Mouse (Mus musculus): ENCODE results near the gene Glul.
"Not testable (repeated sequence)": the region's sequence is repeated elsewhere in the genome, so short reads cannot be mapped to it uniquely, and the experiment has no call there.

Gene Glul

GRCm38 (mm10) chr1:153899731-153900380 is at the start of gene Glul, which contains the start of gene Teddm2:
Gene Glul (plus strand): TSS chr1:153899944.
Gene Teddm2 (minus strand): TSS chr1:153900228.
- DNase-seq = peak; percentile 99

- not testable (repeated sequence) for DNase-seq
Observed at GRCm38 (mm10) chr1:153852696-153853095, 47.0 kb upstream of the Glul start.

DNA sequence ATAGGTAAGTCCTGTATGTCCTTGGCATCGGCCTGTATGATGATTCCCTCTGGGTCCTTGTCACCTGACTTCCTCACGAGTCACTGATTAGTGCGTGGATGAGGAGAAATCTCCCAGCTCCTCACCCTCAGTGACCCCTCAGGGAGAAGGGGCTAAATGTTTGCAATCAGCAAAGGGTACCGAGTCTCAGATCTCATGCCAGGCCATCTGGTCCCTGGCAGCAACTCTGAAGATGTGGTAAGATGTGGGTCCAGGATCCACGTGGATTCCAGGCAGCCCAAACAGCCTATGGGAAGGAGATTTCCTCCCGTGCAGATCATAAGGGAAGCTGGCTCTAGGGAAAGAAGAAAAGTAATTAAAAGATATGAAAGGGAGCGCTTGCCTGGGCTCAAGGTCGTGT is 43.8 kb upstream of the Glul start:
- DNase-seq = no peak

DNA sequence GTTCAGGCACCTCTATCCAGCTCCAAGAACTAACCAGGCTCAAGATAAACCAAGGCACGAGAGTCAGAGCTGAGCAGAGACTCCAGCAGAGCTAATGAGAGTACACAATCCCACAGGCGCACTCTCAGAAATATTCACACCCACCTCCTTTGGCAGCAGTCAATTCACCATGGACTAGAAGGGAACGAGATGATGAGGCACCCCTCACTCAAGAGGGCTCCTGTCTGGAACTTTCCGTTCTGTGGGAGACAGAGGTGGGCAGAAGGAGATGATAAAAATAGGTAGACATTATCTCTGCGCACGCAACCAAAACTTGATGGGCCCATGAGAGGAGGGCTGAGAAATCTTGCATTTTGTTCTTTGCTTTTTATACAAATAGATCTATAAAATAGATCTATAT is 25.7 kb upstream of the Glul start, which contains the start of gene Teddm1b:
Teddm1b (plus strand) TSS at position 301 of the 400 bp plus-strand sequence.
- no peak for DNase-seq

GRCm38 (mm10) chr1:153880391-153880790 is 19.4 kb upstream of the Glul start:
- DNase-seq = not testable (repeated sequence)

- DNase-seq = no peak
Observed at GRCm38 (mm10) chr1:153886024-153886633, 13.6 kb upstream of the Glul start.

GRCm38 (mm10) chr1:153890121-153890520 is 9.6 kb upstream of the Glul start:
- DNase-seq = no peak

DNA sequence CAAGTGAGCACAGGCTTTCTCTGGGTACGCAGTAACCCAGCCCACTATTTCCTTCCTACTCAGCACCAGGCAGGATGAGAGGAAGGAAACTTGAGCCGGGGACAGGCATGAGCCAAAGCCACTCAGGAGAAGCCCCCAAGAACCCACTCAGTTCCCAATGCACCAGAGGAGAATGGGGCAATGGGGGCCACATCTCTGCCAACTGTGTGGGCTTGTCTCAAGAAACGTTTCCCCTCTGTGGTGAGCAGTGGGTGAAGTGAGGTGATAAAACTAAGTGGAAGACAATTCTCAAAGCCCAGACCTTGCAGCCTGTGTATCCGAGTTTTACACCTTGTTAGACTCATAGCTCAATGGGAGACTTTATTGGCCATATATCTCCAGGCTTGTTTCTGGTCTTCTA is 8.3 kb upstream of the Glul start, which contains the start of gene Teddm1a:
Teddm1a (plus strand) TSS at position 301 of the 400 bp plus-strand sequence.
- no peak for DNase-seq

DNA sequence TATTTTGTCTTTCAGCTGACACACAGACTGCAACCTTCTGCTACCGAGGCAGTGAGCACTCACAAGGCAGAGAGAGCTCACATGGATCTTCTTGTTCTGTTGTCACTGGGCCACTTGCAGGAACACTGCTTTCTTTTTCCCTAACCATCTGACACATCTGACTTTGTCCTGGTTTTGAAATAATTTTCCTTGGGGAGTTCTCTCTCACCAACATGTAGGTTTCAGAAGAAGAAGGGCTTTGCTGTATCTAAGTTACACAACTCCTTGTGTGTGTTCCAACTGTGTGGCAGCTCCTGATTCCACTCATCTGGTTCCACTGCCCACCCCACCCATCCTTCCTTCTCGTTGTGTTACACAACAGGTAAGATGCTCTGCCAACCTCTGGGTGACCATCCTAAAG is 6.0 kb upstream of the Glul start:
- no peak for DNase-seq

GRCm38 (mm10) chr1:153894201-153894893 is 5.4 kb upstream of the Glul start:
- no peak for DNase-seq

- peak; percentile 83 for DNase-seq
Observed at GRCm38 (mm10) chr1:153894979-153895378, 4.8 kb upstream of the Glul start.

DNA sequence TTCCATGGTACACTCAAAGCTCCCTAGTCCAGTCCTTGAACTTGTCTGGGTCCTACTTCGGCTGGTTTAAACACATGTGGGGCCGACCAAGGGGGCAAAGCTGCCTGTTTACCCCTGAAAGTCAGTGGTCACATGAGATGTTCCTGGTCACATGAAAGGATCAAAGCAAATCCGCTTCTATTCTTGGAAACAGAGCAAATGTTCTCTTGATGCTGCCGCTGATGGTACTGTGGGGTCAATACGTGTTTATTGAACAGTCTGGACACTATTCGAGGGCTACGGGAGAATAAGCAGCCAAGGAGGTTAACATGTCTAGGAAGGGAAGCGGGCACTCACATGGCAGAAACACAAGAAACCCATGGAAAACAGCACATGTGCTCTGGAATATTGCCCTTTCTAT is 2.5 kb upstream of the Glul start:
- no peak for DNase-seq

GRCm38 (mm10) chr1:153898989-153899730 is 584 bp upstream of the Glul start:
- DNase-seq = no peak

GRCm38 (mm10) chr1:153900381-153900780 is 637 bp downstream of the Glul start:
- no peak for DNase-seq

DNA sequence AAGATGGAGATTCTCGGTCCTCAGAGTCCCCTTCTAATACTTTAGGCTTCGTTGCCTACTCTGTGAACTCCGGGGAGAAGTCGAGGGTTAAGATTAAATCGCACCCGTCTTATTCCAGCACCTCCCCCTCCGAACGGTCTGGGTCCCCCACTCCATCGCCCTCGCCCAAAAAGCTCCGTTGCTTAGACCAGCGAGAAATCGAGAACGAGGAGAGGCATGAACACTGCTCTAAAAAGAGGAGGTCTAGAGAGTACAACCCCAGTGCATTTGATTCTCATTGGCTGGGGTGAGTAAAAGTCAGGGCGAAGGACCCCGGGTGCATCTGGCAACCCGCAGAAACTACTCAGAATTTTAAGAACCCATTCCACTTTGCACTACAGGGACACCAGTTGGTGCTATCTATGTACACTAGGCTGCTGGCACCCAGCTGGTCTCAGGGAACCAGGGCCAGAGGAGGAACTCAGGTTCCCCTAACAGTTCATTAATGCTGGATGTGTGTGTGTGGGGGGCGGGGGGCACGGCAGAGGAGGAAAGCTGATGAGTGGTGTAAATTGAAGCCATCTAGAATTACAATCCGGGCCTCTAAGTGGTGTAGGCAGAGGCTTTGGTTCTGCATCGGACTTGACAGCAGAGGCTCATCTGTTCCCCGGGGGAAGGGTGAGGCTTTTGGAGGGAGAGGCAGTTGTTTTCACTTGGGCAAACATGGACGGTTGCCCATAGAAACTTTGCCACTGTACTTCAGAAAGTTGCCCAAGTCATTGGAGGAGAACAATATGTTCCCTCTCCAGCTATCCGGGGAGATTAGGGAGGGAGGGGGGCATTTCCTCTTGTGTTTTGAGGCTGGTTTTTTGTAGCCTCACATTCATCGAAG is 1.4 kb downstream of the Glul start:
- peak; percentile 67 for DNase-seq

- DNase-seq = peak; percentile 94
Observed at GRCm38 (mm10) chr1:153903006-153903405, 3.3 kb downstream of the Glul start.

GRCm38 (mm10) chr1:153904236-153904635 is 4.5 kb downstream of the Glul start:
- DNase-seq = no peak

- DNase-seq = no peak
Observed at GRCm38 (mm10) chr1:153905884-153906283, 6.1 kb downstream of the Glul start.

DNA sequence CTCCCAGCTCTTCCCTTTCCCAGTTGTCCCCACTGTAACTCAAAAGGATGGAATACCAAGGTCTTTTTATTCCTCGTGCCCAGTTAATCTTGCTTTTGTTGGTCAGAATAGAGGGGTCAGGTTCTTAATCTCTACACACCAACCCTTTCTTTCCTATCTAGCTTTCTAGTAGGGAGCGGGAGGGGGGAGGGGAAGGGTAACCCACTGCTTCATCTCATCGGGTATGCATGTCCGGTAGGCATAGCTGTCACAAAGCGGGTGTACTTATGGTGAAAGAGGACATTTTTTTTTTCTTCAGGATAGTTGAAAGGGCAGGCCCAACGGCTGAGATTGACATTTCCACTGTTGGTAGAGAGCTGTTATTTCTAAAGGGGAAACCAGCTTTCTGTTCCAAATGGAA is 8.5 kb downstream of the Glul start:
- no peak for DNase-seq

GRCm38 (mm10) chr1:153908741-153909140 is 9.0 kb downstream of the Glul start:
- no peak for DNase-seq

- no peak for DNase-seq
Observed at GRCm38 (mm10) chr1:153909213-153909962, 9.6 kb downstream of the Glul start.

DNA sequence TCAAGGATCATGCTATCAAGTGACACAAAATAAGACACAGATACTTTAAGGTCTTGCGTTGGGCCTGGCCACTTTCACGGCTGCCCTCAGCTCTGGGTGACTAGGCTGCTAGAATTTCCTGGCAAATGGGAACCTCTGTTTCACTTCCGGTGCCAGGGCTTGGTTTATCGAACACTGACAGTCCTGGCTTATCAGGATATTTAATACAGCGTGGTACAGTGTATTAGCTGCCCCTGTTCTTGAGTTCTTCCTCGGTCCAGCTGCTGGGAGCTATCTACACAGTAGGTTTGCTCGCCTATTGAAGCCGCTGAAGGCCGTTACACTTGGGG is 10.2 kb downstream of the Glul start:
- DNase-seq = no peak

Measured in retina, postnatal 1 day (tissue).